Mouse (Mus musculus) urinary bladder, postnatal 10 days (tissue): Measurements from ENCODE around the gene Olfr1056.
"Not testable (repeated sequence)": the region's sequence is repeated elsewhere in the genome, so short reads cannot be mapped to it uniquely, and the experiment has no call there.

Experiments
- DNase-seq: peaks from one replicate; pipeline ENCODE4 v3.0.0; 2022; ENCODE audit warnings: low spot score

The Olfr1056 gene

DNA sequence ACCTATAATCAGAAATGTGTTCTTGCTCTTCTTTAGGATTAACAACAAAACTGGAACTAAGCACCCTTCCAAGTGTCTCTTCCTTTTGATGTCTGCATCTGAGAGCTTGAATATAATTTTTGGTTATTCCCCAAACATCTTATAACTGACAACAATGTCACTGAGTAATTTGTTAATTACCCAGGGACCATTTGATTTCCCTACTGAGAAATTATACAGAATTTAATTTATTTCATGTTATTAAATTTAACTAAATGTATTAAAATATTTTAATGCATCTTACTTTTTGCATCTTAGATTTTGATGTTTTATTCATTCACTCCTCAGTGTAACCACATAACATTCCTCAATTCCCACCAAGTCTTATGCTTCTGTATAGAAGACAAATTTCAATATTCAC is at the start of gene Olfr1056:
TSS of gene Olfr1056 (minus strand) at position 101 of the 400 bp plus-strand sequence.
- no peak for DNase-seq

DNA sequence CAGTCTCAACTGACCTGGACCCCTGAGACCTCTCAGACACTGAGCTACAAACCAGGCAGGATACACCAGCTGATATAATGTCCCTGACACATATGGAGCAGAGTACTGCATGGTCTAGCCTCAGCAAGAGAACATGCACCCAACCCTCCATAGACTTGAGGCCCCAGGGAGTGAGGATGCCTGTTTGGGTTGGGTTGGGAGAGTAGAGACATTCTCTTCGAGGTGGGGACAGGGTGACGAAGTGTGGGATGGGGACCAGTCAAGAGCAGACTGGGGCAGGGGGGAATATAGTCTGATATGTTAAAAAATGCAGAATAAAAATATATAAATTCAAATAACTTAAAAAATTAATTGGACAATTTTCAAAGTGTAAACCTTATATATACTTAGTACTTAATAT is 32.8 kb upstream of the Olfr1056 start:
- no peak for DNase-seq

GRCm38 (mm10) chr2:86388461-86388860 is 26.2 kb upstream of the Olfr1056 start, which contains the start of gene Olfr1058:
Olfr1058 (minus strand) TSS chr2:86388561.
- not testable (repeated sequence) for DNase-seq

DNA sequence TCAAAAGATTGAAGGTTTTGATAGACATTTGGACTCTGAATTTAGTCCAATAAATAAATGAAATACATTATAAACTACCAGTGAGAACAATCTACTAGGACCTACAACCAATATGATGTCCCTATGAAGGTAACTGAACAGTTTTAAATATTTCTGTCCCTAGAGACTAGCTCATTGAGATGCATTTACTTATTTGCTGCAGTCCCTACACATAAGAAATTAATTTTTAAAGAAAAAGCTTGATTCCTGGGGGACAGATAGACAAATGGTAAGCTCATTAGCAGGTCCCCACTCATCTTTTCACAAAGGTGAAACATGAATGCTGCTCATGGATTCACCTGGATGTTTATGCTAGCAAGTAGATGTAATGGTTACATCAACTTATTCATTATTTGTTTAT is 16.0 kb upstream of the Olfr1056 start, which contains the start of gene Olfr1057:
TSS of gene Olfr1057 (minus strand) at position 101 of the 400 bp plus-strand sequence.
- no peak for DNase-seq

- DNase-seq, result not testable (repeated sequence)
These were observed 4.1 kb upstream of the Olfr1056 start for GRCm38 (mm10) chr2:86366342-86366741.

DNA sequence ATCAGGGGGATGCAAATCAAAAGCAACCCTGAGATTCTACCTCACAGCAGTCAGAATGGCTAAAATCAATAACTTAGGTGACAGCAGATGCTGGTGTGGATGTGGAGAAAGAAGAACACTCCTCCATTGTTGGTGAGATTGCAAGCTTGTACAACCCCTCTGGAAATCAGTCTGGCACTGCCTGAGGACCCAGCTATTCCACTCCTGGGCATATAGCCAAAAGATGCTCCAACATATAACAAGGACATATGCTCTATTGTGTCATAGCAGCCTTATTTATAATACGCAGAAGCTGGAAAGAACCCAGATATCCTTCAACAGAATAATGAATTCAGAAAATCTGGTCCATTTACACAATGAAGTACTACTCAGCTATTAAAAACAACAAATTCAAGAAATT is 10.5 kb downstream of the Olfr1056 start:
- DNase-seq, result not testable (repeated sequence)

DNA sequence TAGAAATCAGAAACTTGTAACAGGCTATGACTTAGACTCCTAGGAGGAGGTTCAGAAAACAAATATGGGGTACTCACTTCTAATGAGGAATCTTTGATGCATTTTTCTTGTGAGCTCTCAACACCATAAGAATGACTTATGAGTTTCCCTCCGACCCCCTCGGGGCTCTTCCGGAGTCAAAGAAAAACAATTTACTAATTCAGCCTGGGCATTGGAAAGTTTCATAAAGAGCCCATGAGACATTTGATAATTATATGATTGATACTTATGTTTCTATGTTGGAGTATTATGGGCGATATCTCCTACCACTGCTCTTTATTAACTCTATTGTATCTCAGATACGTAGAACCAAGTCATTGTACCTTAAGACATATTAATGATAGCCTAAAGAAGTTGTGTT is 12.1 kb downstream of the Olfr1056 start, which contains the start of gene Olfr1055:
TSS of gene Olfr1055 (minus strand) at position 101 of the 400 bp plus-strand sequence.
- DNase-seq, result no peak

DNA sequence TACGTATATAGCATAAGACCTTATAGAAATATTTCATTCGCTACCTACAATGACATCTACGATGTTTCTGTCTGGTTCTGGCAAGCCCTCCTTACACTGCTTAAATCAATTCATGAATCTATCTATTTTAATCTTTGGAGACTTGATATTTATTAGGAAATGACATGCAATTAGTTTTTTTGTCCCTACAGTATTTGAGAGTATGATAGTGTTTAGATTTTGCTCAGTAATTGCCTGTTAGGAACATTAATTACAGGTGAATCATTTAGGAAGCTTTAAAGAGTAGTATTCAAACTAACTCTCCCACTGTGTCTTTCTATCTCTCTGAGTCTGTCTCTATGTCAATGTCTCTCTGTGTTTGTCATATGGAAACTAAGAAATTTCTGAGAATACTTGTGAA is 26.9 kb downstream of the Olfr1056 start, which contains the start of gene Olfr1054:
TSS of gene Olfr1054 (minus strand) at position 101 of the 400 bp plus-strand sequence.
- DNase-seq, result no peak

- no peak for DNase-seq
These were observed 47.1 kb downstream of the Olfr1056 start, which contains the start of gene Olfr1053 for GRCm38 (mm10) chr2:86315184-86315583. Olfr1053 (minus strand) TSS chr2:86315284.
